8 mouse cellular contexts compared by ENCODE assay signal in genomic region chr1:119420189-119420983, GRCm38 (mm10). TPM values are rescaled to one million over a fixed set of nuclear protein-coding genes. Genes with fewer than 3 reads are reported as not detected.
DNase-seq lines count a peak whose midpoint lies in the region; ATAC-seq lines count a peak whose summit lies in the region.

No protein-coding gene starts in this region.

- peak overlapping the region; percentile 99 for H3K4me2 ChIP-seq in heart, embryonic 11.5 days
- peak overlapping the region; percentile 100 for H3K4me2 ChIP-seq in intestine, embryonic 15.5 days (replicated peaks)
- peak overlapping the region; percentile 98 for H3K4me2 ChIP-seq in neural tube, embryonic 12.5 days (replicated peaks)

- H3K27me3 ChIP-seq in heart, embryonic 11.5 days (ENCODE audit: control insufficient read depth, insufficient read depth, low read length) = peaks cover 85% of the 10 kb centered on the region
- H3K27me3 ChIP-seq in intestine, embryonic 15.5 days (replicated peaks) = peaks cover 79% of the 10 kb centered on the region
- H3K27me3 ChIP-seq in neural tube, embryonic 12.5 days (replicated peaks) = peaks cover 82% of the 10 kb centered on the region

- H3K4me3 ChIP-seq in heart, embryonic 11.5 days (ENCODE audit: low read depth, low read length) = peak overlapping the region; percentile 63
- H3K4me3 ChIP-seq in intestine, embryonic 15.5 days (replicated peaks) = peak overlapping the region; percentile 60
- H3K4me3 ChIP-seq in neural tube, embryonic 12.5 days = peak overlapping the region; percentile 63

- WGBS in heart, embryonic 11.5 days (ENCODE audit: insufficient replicate concordance) = 2% methylated on average over 70 of the region's 76 CpGs
- 1% methylated on average over 76 of the region's 76 CpGs for WGBS in intestine, embryonic 15.5 days
- 2% methylated on average over 63 of the region's 76 CpGs for whole genome bisulfite sequencing in neural tube, embryonic 12.5 days

- H3K4me1 ChIP-seq in heart, embryonic 11.5 days (ENCODE audit: control insufficient read depth, insufficient read depth, low read length) = peaks cover 10% of the 10 kb centered on the region; the same call in 1 of the 2 replicates
- peaks cover 21% of the 10 kb centered on the region for H3K4me1 ChIP-seq in intestine, embryonic 15.5 days (replicated peaks)
- H3K4me1 ChIP-seq in neural tube, embryonic 12.5 days = peaks cover 25% of the 10 kb centered on the region

- no peaks in the 10 kb centered on the region for H3K36me3 ChIP-seq in heart, embryonic 11.5 days (ENCODE audit: control insufficient read depth, insufficient read depth, low read length)
- H3K36me3 ChIP-seq in intestine, embryonic 15.5 days = no peaks in the 10 kb centered on the region
- H3K36me3 ChIP-seq in neural tube, embryonic 12.5 days = peaks cover 4% of the 10 kb centered on the region; the same call in 1 of the 2 replicates

- no peak overlapping the region for H3K9ac ChIP-seq in heart, embryonic 11.5 days (ENCODE audit: low read depth, low read length)
- no peak overlapping the region for H3K9ac ChIP-seq in intestine, embryonic 15.5 days
- peak overlapping the region; percentile 78 for H3K9ac ChIP-seq in neural tube, embryonic 12.5 days

- no peaks in the 10 kb centered on the region for H3K9me3 ChIP-seq in heart, embryonic 11.5 days (replicated peaks; ENCODE audit: control insufficient read depth, low read length)
- H3K9me3 ChIP-seq in intestine, embryonic 15.5 days = no peaks in the 10 kb centered on the region
- H3K9me3 ChIP-seq in neural tube, embryonic 12.5 days = no peaks in the 10 kb centered on the region

- H3K27ac ChIP-seq in heart, embryonic 11.5 days (ENCODE audit: low read depth, low read length) = no peak overlapping the region
- H3K27ac ChIP-seq in intestine, embryonic 15.5 days = no peak overlapping the region
- H3K27ac ChIP-seq in neural tube, embryonic 12.5 days = no peak overlapping the region

- intact Hi-C loops in heart, postnatal 10 days (cut with DNase I) = loop anchor here (10.0 kb wide), 1 partner anchor 176 kb away; no protein-coding TSS in a partner anchor

- ATAC-seq in heart, embryonic 11.5 days (replicated peaks; ENCODE audit: insufficient number of reproducible peaks, low FRiP score, low TSS enrichment) = no peak
- ATAC-seq in intestine, embryonic 15.5 days = peak; percentile 34; the same call in 1 of the 2 replicates
- ATAC-seq in neural tube, embryonic 12.5 days (ENCODE audit: low FRiP score, low read depth) = peak; percentile 5

- no peak for DNase-seq in heart, postnatal 10 days
- DNase-seq in urinary bladder, adult 2 months (ENCODE audit: low spot score) = peak; percentile 29
- DNase-seq in urinary bladder, postnatal 36 days (ENCODE audit: low spot score in 2 of 2) = no peak
- DNase-seq in ovary, postnatal 36 days (ENCODE audit: low spot score) = no peak
- no peak for DNase-seq in T-cell, adult 2 months (ENCODE audit: low spot score)

RNA-seq across cellular contexts. Expression of gene Inhbb, which starts 1.7 kb away (rescaled TPM):
- polyA plus RNA-seq in heart, embryonic 11.5 days (2014; fragmentation: Nextera tagmentation; extraction: Ambion mirVana) = 0.06 and 0.13 TPM in 2 replicates
- 1 to 10 TPM; 1.1 to 1.2 TPM for total RNA-seq in heart, postnatal 10 days (2021)
- polyA plus RNA-seq in urinary bladder, adult 2 months (2012; rRNA removed) = 4.3 and 5.1 TPM in 2 replicates
- 0.11 and 0.16 TPM in 2 replicates for polyA plus RNA-seq in intestine, embryonic 15.5 days (2015; fragmentation: Nextera tagmentation; extraction: Ambion mirVana)
- polyA plus RNA-seq in neural tube, embryonic 12.5 days (2016; fragmentation: Nextera tagmentation; extraction: Ambion mirVana) = 2.1 and 3.0 TPM in 2 replicates
